Mouse (Mus musculus) embryonic fibroblast, embryonic 13.5 days (primary cell): ENCODE results near the gene Btbd11.

ENCODE experiments used
- CTCF ChIP-seq: IDR thresholded peaks from 2 replicates; pipeline ENCODE4 v1.5.1; 2011; ENCODE audit warnings: mild to moderate bottlenecking, control low read depth, low read length, moderate library complexity, borderline replicate concordance; ENCODE audit not compliant: insufficient read depth
- POLR2A ChIP-seq: IDR thresholded peaks from 2 replicates; pipeline ENCODE4 v1.6.1; 2011; ENCODE audit warnings: low read depth, mild to moderate bottlenecking, control low read depth, low read length, moderate library complexity

DNA sequence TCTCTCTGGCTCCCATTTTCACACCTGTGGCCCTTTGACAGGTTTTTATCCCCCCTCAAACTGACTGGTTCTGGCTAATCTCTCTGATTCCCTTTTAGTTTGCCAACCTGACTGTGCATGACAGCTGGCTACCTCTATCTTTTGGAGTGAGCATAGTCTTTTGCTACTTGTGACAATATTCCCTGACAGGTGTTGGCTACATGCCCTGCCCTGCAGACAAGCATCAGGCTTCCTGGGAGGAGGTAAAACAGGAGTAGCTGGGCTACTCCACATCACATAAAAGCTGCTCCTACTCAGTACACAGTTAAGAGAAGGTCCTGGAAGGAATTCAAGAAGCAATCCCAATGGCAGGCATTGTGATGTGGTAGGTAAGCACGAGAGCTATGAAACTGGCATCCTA lies 60.1 kb downstream of the Btbd11 start:
- TF ChIP-seq POLR2A, result no peak
- no peak for TF ChIP-seq CTCF
